Mouse (Mus musculus) WW6 (cell line): ENCODE data around the gene Cldn34c3.
"Not testable (repeated sequence)": the region's sequence is repeated elsewhere in the genome, so short reads cannot be mapped to it uniquely, and the experiment has no call there.

Source experiments
- DNase-seq: peaks from one replicate; pipeline ENCODE4 v3.0.0-alpha.2; 2013; ENCODE audit warnings: low read depth, low spot score

Gene Cldn34c3

GRCm38 (mm10) chrX:123793365-123793764 lies at the start of gene Cldn34c3:
TSS of gene Cldn34c3 (plus strand) at chrX:123793665.
- DNase-seq: not testable (repeated sequence)
